Mouse (Mus musculus): ENCODE data around the gene Csgalnact2.

GRCm38 (mm10) chr6:118188599-118188998, 49.7 kb upstream of the Csgalnact2 start:
- TF ChIP-seq POLR2A (IDR thresholded peaks at IDR 0.05; ENCODE audit: insufficient read depth, low read length): no peak
- no peak for TF ChIP-seq CTCF (IDR thresholded peaks at IDR 0.05; ENCODE audit: low read depth, low read length)
- no peak for TF ChIP-seq EP300 (IDR thresholded peaks at IDR 0.05; ENCODE audit: insufficient read depth, low read depth, low read length)
